In the genomic region with DNA sequence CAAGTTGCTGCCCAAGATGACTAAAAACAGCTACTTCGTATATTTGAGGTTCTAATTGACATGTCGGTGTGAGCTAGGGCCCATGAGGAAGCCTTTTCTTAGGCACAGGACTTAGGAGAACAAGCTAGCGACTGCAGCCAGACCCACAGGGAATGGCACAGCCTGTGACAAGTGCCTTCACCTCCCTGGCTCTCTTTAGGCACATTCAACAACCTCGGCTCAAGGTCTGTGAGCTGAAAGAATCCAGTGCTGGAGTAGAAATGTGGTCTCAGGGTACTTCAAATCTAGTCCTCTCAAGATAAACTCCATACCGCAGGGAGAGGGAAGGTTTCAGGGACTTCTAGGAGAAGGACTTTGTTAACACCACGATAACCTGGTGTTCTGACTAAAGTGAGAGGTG, we compare ENCODE assay signal across 21 mouse cellular contexts.
DNase-seq lines count a peak whose midpoint lies in the region; ATAC-seq and TF ChIP-seq lines count a peak whose summit lies in the region.
"Had no signal": no experiment of that assay in that cellular context is flagged by ENCODE, and none has a peak within 500 bp of the region (broad histone marks: within the 10 kb centered on the region; RNA-seq: fewer than 3 reads in every experiment).

No protein-coding gene starts in this region.

- no peak overlapping the region for H3K4me3 ChIP-seq in left cerebral cortex, adult 2 months
- no peak overlapping the region for H3K4me3 ChIP-seq in lung, embryonic 15.5 days
- no peak overlapping the region for H3K4me3 ChIP-seq in lung, postnatal 0 days (ENCODE audit: low read depth, low read length)
- no peak overlapping the region for H3K4me3 ChIP-seq in small intestine, adult 2 months (ENCODE audit: low read depth, low read length)
- H3K4me3 ChIP-seq: embryonic facial prominence, embryonic 10.5 days; embryonic facial prominence, embryonic 12.5 days; forebrain, embryonic 13.5 days; forebrain, embryonic 15.5 days had no signal

- DNase-seq in left cerebral cortex, adult 2 months (ENCODE audit: extremely low spot score in 1 of 2, low spot score in 2 of 2) = no peak
- DNase-seq in left cerebral cortex, adult 8-10 months (ENCODE audit: low spot score in 2 of 2) = no peak
- DNase-seq in lung, postnatal 10 days = no peak
- DNase-seq in lung, postnatal 0 days (ENCODE audit: low spot score) = peak; percentile 41
- no peak for DNase-seq in lung, postnatal 36 days
- no peak for DNase-seq in thymus, postnatal 36 days
- DNase-seq: adrenal gland, adult 2 months; adrenal gland, postnatal 10 days; adrenal gland, postnatal 25 days; cerebellum, adult 11 months; cerebellum, adult 18-20 months; cerebellum, adult 8-10 months; cerebellum, adult 9-11 months; cerebellum, postnatal 14 days; cerebellum, postnatal 36 days had no signal

- no peak for TF ChIP-seq EP300 in lung, postnatal 0 days (IDR thresholded peaks at IDR 0.05)

- H3K9me3 ChIP-seq in lung, embryonic 15.5 days = no peaks in the 10 kb centered on the region
- H3K9me3 ChIP-seq in lung, postnatal 0 days (ENCODE audit: low read length) = no peaks in the 10 kb centered on the region
- H3K9me3 ChIP-seq: embryonic facial prominence, embryonic 10.5 days; embryonic facial prominence, embryonic 12.5 days; forebrain, embryonic 13.5 days; forebrain, embryonic 15.5 days had no signal

- H3K27ac ChIP-seq in left cerebral cortex, adult 2 months = peak overlapping the region; percentile 75
- peak overlapping the region; percentile 79 for H3K27ac ChIP-seq in lung, embryonic 15.5 days
- no peak overlapping the region for H3K27ac ChIP-seq in lung, postnatal 0 days (ENCODE audit: low read length)
- peak overlapping the region; percentile 35; the same call in 1 of the 2 replicates for H3K27ac ChIP-seq in small intestine, adult 2 months (ENCODE audit: insufficient read depth, low read depth, low read length)
- H3K27ac ChIP-seq: embryonic facial prominence, embryonic 10.5 days; embryonic facial prominence, embryonic 12.5 days; forebrain, embryonic 13.5 days; forebrain, embryonic 15.5 days had no signal

- no peak overlapping the region for H3K9ac ChIP-seq in lung, embryonic 15.5 days
- H3K9ac ChIP-seq in lung, postnatal 0 days (replicated peaks; ENCODE audit: low read depth) = no peak overlapping the region
- H3K9ac ChIP-seq: embryonic facial prominence, embryonic 12.5 days; forebrain, embryonic 13.5 days; forebrain, embryonic 15.5 days had no signal

- no peaks in the 10 kb centered on the region for H3K36me3 ChIP-seq in lung, embryonic 15.5 days
- no peaks in the 10 kb centered on the region for H3K36me3 ChIP-seq in lung, postnatal 0 days (ENCODE audit: insufficient read depth, low read length)
- H3K36me3 ChIP-seq in small intestine, adult 2 months (ENCODE audit: control insufficient read depth, insufficient read depth, low read length) = no peaks in the 10 kb centered on the region
- H3K36me3 ChIP-seq: embryonic facial prominence, embryonic 10.5 days; embryonic facial prominence, embryonic 12.5 days; forebrain, embryonic 15.5 days had no signal

- H3K4me2 ChIP-seq in lung, embryonic 15.5 days = no peak overlapping the region
- H3K4me2 ChIP-seq in lung, postnatal 0 days (replicated peaks; ENCODE audit: low read depth, low read length) = no peak overlapping the region
- H3K4me2 ChIP-seq: embryonic facial prominence, embryonic 12.5 days; forebrain, embryonic 13.5 days; forebrain, embryonic 15.5 days had no signal

- ATAC-seq in lung, embryonic 15.5 days (ENCODE audit: borderline replicate concordance, extremely low read depth, low FRiP score, low TSS enrichment) = peak; percentile 50; the same call in 1 of the 2 replicates
- ATAC-seq in lung, postnatal 0 days = peak; percentile 69
- ATAC-seq: forebrain, embryonic 13.5 days; forebrain, embryonic 15.5 days had no signal

- peaks cover 21% of the 10 kb centered on the region; the same call in 1 of the 2 replicates for H3K4me1 ChIP-seq in lung, embryonic 15.5 days
- no peaks in the 10 kb centered on the region for H3K4me1 ChIP-seq in lung, postnatal 0 days (ENCODE audit: insufficient read depth, low read depth, low read length)
- H3K4me1 ChIP-seq in small intestine, adult 2 months (ENCODE audit: control insufficient read depth, insufficient read depth, insufficient read length, low read length) = peaks cover 22% of the 10 kb centered on the region; the same call in 1 of the 2 replicates
- H3K4me1 ChIP-seq: embryonic facial prominence, embryonic 10.5 days; embryonic facial prominence, embryonic 12.5 days; forebrain, embryonic 13.5 days; forebrain, embryonic 15.5 days had no signal

- no peak for TF ChIP-seq CTCF in left cerebral cortex, adult 2 months (IDR thresholded peaks at IDR 0.05)
- no peak for TF ChIP-seq CTCF in lung, postnatal 0 days (IDR thresholded peaks at IDR 0.05)
- no peak for TF ChIP-seq CTCF in small intestine, adult 2 months (IDR thresholded peaks at IDR 0.05; ENCODE audit: extremely low read depth, insufficient read length, insufficient replicate concordance, low read depth, low read length)

- 41% methylated on average over 6 of the region's 6 CpGs for WGBS in lung, embryonic 15.5 days
- WGBS in lung, postnatal 0 days = 38% methylated on average over 6 of the region's 6 CpGs
- 44% methylated on average over 6 of the region's 6 CpGs for WGBS in small intestine, adult 2 months

- H3K27me3 ChIP-seq in lung, embryonic 15.5 days = no peaks in the 10 kb centered on the region
- no peaks in the 10 kb centered on the region for H3K27me3 ChIP-seq in lung, postnatal 0 days (replicated peaks; ENCODE audit: insufficient read depth, low read length)
- no peaks in the 10 kb centered on the region for H3K27me3 ChIP-seq in small intestine, adult 2 months (ENCODE audit: control insufficient read depth, insufficient read depth, low read length)
- H3K27me3 ChIP-seq: embryonic facial prominence, embryonic 12.5 days; forebrain, embryonic 13.5 days; forebrain, embryonic 15.5 days had no signal

- intact Hi-C loops in left cerebral cortex, adult 2 months (cut with DNase I) = no loop called here

- no peak for TF ChIP-seq POLR2A in small intestine, adult 2 months (IDR thresholded peaks at IDR 0.05; ENCODE audit: low read depth, low read length)
